Mouse (Mus musculus) bone marrow, adult 2 months (tissue): ENCODE measurements around the gene Ccdc149.

Experiments used
- CTCF ChIP-seq: fragments of 200-500 bp; IDR thresholded peaks from 2 replicates; pipeline ENCODE4 v1.5.1; 2011; ENCODE audit warnings: low read length, control low read depth; ENCODE audit not compliant: control insufficient read depth, insufficient read depth
- POLR2A ChIP-seq: fragments of 200-500 bp; IDR thresholded peaks from 2 replicates; pipeline ENCODE4 v1.6.1; 2011; ENCODE audit warnings: low read depth, mild to moderate bottlenecking, control low read depth, low read length, borderline replicate concordance; ENCODE audit not compliant: control insufficient read depth

GRCm38 (mm10) chr5:52355612-52356011 lies 115.7 kb downstream of the Ccdc149 start:
- no peak for TF ChIP-seq POLR2A
- no peak for TF ChIP-seq CTCF
